Mouse (Mus musculus): ENCODE results near the gene Bex4.

DNA sequence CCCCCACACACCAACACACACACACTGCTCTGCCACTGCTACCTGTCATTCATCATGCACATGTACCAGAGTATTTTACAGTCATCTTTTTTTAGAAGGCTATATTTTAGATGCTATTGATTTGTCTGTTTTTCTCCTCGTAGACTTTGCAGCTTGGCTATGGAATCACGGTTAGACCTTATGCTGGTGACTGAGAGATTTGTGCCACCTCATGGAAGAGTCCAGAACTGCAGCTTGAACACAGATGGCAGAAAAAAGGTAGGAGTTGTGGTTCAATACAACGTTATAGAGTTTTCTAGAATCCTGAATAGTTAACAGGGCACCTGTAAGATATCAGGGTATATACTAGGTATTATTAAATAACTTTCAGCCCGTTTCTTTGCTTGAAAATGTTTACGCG, 30.9 kb upstream of the Bex4 start:
- TF ChIP-seq CTCF (conservative IDR thresholded peaks at IDR 0.05; ENCODE audit: low read length) (peak; percentile 43), NANOG (IDR thresholded peaks at IDR 0.05; ENCODE audit: borderline replicate concordance, low read length) (no peak)
